Mouse (Mus musculus) T-helper 2 cell (primary cell): Measurements from ENCODE around the gene Mamdc4.

Experiments used
- in situ Hi-C: fragments of 300-600 bp; cut with MboI, MseI; formaldehyde crosslinking; loops from one replicate; pipeline ENCODE4 v1.15.1; 2025; ENCODE audit warnings: high pct_unique_total_duplicates

The Mamdc4 gene

GRCm38 (mm10) chr2:25574579-25575431 is at the start of gene Mamdc4, which contains the start of gene Phpt1:
Mamdc4 (minus strand) TSS chr2:25574845.
Phpt1 (minus strand) TSS chr2:25575224.
- in situ Hi-C loops, result no loop called here

- in situ Hi-C loops, result no loop called here
Measured at GRCm38 (mm10) chr2:25621229-25622200, 46.9 kb upstream of the Mamdc4 start, which contains the start of gene Tmem141. Tmem141 (minus strand) TSS chr2:25622005.

- in situ Hi-C loops, result no loop called here
Measured at GRCm38 (mm10) chr2:25620852-25621228, 46.2 kb upstream of the Mamdc4 start.

GRCm38 (mm10) chr2:25620386-25620785 is 45.7 kb upstream of the Mamdc4 start:
- in situ Hi-C loops, result no loop called here

- in situ Hi-C loops, result no loop called here
Measured at GRCm38 (mm10) chr2:25617578-25617977, 42.9 kb upstream of the Mamdc4 start, which contains the start of gene Ccdc183. Ccdc183 (minus strand) TSS chr2:25617678.

GRCm38 (mm10) chr2:25616398-25616797 is 41.8 kb upstream of the Mamdc4 start:
- in situ Hi-C loops, result no loop called here

DNA sequence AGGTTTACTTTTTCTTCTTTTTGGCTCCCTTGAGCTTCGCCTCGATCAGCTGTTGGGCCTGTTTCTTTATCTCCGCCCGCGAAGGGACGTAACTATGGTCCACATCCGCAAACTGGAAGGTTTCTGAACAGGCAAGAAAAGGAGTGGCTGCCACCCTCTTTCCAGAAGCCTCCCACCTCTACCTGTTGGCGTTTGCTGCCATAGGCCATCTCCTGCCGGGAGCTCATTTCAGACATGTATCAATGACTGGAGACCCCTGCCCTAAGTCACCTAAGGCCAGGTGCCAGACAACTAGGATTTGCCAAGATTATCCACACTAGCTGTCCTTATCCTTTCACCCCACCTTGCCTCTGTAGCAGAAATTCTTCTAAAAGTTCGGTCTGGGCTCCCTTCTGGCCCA is 34.0 kb upstream of the Mamdc4 start:
- in situ Hi-C loops, result no loop called here

GRCm38 (mm10) chr2:25607761-25608622 is 33.3 kb upstream of the Mamdc4 start, which contains the start of gene Rabl6:
Rabl6 (minus strand) TSS chr2:25608521.
- in situ Hi-C loops, result no loop called here

- in situ Hi-C loops, result no loop called here
Measured at GRCm38 (mm10) chr2:25602526-25602925, 27.9 kb upstream of the Mamdc4 start.

DNA sequence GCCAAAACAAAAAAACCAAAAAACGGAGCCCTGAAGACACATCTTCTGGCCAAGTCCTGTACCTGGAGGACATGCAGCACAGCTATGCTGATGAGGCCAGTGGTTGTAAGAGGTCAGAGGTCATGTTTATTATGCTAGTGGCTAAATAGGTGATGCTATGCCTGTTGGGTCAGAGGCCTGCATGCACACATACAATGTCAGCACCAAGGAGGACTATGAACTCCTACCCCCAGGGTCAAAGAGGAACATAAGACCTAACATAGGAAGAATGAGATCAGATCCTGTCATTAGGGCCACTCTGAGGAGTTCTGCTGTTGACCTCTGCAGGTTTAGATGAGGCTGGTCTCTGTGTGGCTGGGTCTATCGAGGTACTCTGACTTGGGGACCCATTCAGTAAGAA is 25.4 kb upstream of the Mamdc4 start:
- in situ Hi-C loops, result no loop called here

DNA sequence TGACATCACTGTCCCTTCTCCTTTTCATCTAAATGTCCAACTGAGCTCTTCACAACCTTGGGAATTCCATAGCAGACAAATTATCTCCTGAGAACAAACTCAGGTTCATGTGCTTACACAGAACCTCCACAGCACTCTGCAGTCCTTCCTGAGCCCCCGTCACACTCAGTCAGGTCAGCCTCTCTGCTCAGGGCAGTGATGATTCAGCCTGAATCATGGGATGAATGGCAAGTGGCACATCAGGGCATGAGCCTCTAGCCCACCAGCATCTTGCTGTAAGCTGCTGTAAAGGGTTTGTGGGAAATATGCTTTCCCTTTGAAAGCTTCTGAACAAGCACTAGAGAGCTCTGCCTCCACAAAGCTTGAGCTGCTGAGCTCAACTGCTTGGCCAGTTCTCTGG is 24.1 kb upstream of the Mamdc4 start:
- in situ Hi-C loops, result loop anchor here (10.0 kb wide), 1 partner anchor 1446 kb away; no protein-coding TSS in a partner anchor

GRCm38 (mm10) chr2:25596765-25597510 is 22.3 kb upstream of the Mamdc4 start:
- in situ Hi-C loops, result loop anchor here (10.0 kb wide), 1 partner anchor 1448 kb away; no protein-coding TSS in a partner anchor

GRCm38 (mm10) chr2:25591863-25592262 is 17.2 kb upstream of the Mamdc4 start:
- in situ Hi-C loops, result loop anchor here (10.0 kb wide), 1 partner anchor 1453 kb away; no protein-coding TSS in a partner anchor

- in situ Hi-C loops, result no loop called here
Measured at GRCm38 (mm10) chr2:25588227-25588907, 13.7 kb upstream of the Mamdc4 start.

DNA sequence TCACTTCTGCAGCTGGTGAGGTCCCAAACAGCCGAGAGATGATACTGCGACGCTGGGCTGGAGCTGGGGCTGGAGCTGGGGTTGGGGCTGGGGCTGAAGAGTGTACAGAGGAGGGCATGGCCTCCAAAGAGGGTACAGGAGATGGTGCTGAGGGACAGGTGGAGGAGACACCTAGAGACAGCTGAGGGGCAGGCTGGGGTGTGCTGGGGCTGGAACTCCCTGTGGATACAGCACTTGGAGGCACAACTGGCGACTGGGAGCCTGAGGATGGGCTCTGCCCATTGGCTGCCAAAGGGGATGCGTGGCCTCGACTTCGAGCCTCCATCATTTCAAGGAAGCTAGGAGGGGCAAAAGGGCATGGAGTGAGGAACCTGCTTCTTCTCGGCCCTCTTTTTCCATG is 12.6 kb upstream of the Mamdc4 start:
- in situ Hi-C loops, result no loop called here

- in situ Hi-C loops, result no loop called here
Measured at GRCm38 (mm10) chr2:25585601-25586000, 11.0 kb upstream of the Mamdc4 start.

GRCm38 (mm10) chr2:25584856-25585255 is 10.2 kb upstream of the Mamdc4 start:
- in situ Hi-C loops, result no loop called here

GRCm38 (mm10) chr2:25584152-25584551 is 9.5 kb upstream of the Mamdc4 start:
- in situ Hi-C loops, result no loop called here

- in situ Hi-C loops, result no loop called here
Measured at GRCm38 (mm10) chr2:25583571-25583970, 8.9 kb upstream of the Mamdc4 start.

GRCm38 (mm10) chr2:25583120-25583481 is 8.5 kb upstream of the Mamdc4 start:
- in situ Hi-C loops, result no loop called here
